Mouse (Mus musculus) neural tube, postnatal 0 days (tissue): Measurements from ENCODE around the gene Olfr612. TPM values are rescaled to one million over a fixed set of nuclear protein-coding genes. Genes with fewer than 3 reads are reported as not detected.

Experiments
- microRNA-seq: library from miRNA; unstranded; fragments of <30 nt; microRNA quantifications from one replicate; pipeline ENCODE4, GENCODE M21; 2016
- polyA plus RNA-seq: library from polyadenylated mRNA; unstranded; fragments of >200 nt; fragmentation: Nextera tagmentation; extraction: Ambion mirVana; gene quantifications from 2 replicates; pipeline ENCODE4 v1.2.1, GENCODE M21; 2015

The Olfr612 gene
- not detected in 2 replicates for polyA plus RNA-seq

DNA sequence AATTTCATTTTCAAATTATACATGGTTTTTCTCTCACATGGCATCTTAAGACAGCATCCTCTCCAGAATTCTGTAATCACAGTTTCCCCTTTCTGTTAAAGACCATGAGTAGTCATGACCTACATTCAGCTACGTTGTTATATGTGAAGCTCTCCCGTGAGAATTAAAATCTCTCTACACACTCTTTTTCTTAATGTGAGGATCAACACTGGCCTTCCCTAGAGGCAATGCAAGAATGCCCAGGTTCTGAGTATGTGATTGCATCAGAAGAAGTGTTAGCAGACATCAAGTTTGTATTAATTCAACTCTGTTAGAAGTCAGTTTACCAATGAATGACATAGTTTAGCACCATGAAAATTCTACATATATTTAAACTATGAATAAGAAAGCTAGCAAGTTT lies at the start of gene Olfr612:
Gene Olfr612, minus strand, starts transcription at position 101 of the 400 bp plus-strand sequence.

GRCm38 (mm10) chr7:103589803-103590202 lies 47.3 kb upstream of the Olfr612 start, which contains the start of gene Olfr618:
TSS of gene Olfr618 (plus strand) at chr7:103590103.

DNA sequence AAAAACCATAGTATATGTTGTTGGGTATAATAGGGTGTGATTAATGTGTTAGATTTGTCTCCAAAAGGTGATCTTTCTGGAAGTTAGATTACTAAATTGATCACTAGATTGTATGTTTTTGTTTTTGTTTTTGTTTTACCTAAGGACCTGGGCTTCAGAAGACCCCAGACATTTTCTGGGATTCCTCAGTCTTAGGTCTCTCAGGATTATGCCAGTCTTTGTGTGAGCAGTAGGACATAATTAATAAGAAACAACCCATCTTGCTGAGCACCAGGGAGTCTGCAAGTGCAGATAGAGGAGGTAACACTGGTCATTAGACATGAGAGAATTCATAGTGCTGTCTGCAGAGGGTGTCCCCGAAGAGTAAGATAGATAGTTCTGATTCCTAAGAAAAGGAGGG lies 30.2 kb upstream of the Olfr612 start, which contains the start of gene Olfr617:
Gene Olfr617, plus strand, starts transcription at position 301 of the 400 bp plus-strand sequence.

DNA sequence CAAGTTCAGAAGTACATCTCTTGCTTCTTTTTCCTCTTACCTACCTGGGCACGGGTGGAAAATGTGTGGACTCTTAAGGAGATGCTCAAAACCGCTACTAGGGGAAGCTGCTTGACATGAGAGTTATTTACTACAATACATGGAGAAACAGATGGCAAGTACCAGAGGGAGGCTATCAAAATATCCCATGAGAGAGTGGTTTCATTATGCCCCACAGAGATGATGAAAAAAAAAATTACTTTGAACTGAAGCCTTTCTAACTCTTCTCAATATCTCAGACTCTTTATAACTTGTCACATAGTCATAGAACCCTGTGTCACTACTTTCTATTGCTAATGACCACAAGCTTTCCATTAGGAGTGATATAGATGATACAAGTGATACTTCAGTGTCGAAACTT lies 26.5 kb upstream of the Olfr612 start, which contains the start of gene Olfr616:
Gene Olfr616, minus strand, starts transcription at position 101 of the 400 bp plus-strand sequence.

GRCm38 (mm10) chr7:103555779-103556178 lies 13.3 kb upstream of the Olfr612 start, which contains the start of gene Olfr615:
TSS of gene Olfr615 (plus strand) at chr7:103556079.

DNA sequence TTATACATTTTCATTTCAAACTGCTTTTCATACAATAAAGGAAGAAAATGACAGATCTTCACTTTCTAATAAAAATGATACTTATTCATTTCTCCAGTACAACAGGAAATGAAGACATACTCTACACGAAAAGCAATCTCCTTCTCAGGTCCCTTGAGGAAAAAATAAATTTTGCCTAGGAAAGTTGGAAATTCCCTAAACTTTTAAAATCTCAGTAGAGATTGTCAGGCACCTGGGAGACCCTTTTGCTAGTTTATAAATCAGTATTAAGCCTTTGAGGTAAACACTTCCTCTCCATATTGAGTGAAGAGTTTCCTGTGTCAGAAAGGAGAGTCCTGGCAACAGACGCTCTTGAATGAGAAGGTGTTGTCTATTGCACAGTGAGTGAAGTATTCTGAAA lies 5.3 kb upstream of the Olfr612 start, which contains the start of gene Olfr613:
Gene Olfr613, plus strand, starts transcription at position 301 of the 400 bp plus-strand sequence.

DNA sequence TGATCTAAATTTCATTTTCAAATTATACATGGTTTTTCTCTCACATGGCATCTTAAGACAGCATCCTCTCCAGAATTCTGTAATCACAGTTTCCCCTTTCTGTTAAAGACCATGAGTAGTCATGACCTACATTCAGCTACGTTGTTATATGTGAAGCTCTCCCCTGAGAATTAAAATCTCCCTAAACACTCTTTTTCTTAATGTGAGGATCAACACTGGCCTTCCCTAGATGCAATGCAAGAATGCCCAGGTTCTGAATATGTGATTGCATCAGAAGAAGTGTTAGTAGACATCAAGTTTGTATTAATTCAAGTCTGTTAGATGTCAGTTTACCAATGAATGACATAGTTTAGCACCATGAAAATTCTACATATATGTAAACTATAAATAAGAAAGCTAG lies 21.8 kb downstream of the Olfr612 start, which contains the start of gene Olfr611:
Gene Olfr611, minus strand, starts transcription at position 101 of the 400 bp plus-strand sequence.

GRCm38 (mm10) chr7:103512022-103512421 lies 30.5 kb downstream of the Olfr612 start, which contains the start of gene Olfr610:
TSS of gene Olfr610 (minus strand) at chr7:103512122.

GRCm38 (mm10) chr7:103497962-103498361 lies 44.6 kb downstream of the Olfr612 start, which contains the start of gene Olfr609:
TSS of gene Olfr609 (minus strand) at chr7:103498062.

Small RNA genes lying within 50 kb of the gene (microRNA-seq; reads per million reads assigned to microRNA genes)
- not detected for gene Gm26506

Other genes with a start within 250 kb of the Olfr612 start
- not detected in 2 replicates for gene Olfr596, start 237.1 kb downstream of the Olfr612 start, polyA plus RNA-seq
- not detected in 2 replicates for gene Olfr597, start 226.4 kb downstream of the Olfr612 start, polyA plus RNA-seq
- not detected in 2 replicates for gene Olfr598, start 219.1 kb downstream of the Olfr612 start, polyA plus RNA-seq
- not detected in 2 replicates for gene Olfr599, start 206.8 kb downstream of the Olfr612 start, polyA plus RNA-seq
- gene Olfr600, start 193.0 kb downstream of the Olfr612 start, polyA plus RNA-seq = not detected in 2 replicates
- not detected in 2 replicates for gene Olfr601, start 180.1 kb downstream of the Olfr612 start, polyA plus RNA-seq
- gene Olfr603, start 156.5 kb downstream of the Olfr612 start, polyA plus RNA-seq = not detected in 2 replicates
- not detected in 2 replicates for gene Usp17lc, start 127.6 kb downstream of the Olfr612 start, polyA plus RNA-seq
- not detected in 2 replicates for gene Olfr605, start 97.3 kb downstream of the Olfr612 start, polyA plus RNA-seq
- not detected in 2 replicates for gene Olfr606, start 93.7 kb downstream of the Olfr612 start, polyA plus RNA-seq
- not detected in 2 replicates for gene Olfr607, start 78.6 kb downstream of the Olfr612 start, polyA plus RNA-seq
- gene Olfr608, start 72.8 kb downstream of the Olfr612 start, polyA plus RNA-seq = not detected in 2 replicates
- not detected in 2 replicates for gene Olfr609, start 44.7 kb downstream of the Olfr612 start, polyA plus RNA-seq
- gene Olfr610, start 30.6 kb downstream of the Olfr612 start, polyA plus RNA-seq = not detected in 2 replicates
- not detected in 2 replicates for gene Olfr611, start 21.9 kb downstream of the Olfr612 start, polyA plus RNA-seq
- gene Olfr613, start 5.4 kb upstream of the Olfr612 start, polyA plus RNA-seq = not detected in 2 replicates
- not detected in 2 replicates for gene Olfr615, start 13.4 kb upstream of the Olfr612 start, polyA plus RNA-seq
- gene Olfr616, start 26.4 kb upstream of the Olfr612 start, polyA plus RNA-seq = not detected in 2 replicates
- not detected in 2 replicates for gene Olfr617, start 30.3 kb upstream of the Olfr612 start, polyA plus RNA-seq
- gene Olfr618, start 47.4 kb upstream of the Olfr612 start, polyA plus RNA-seq = not detected in 2 replicates
- not detected in 2 replicates for gene Olfr619, start 57.9 kb upstream of the Olfr612 start, polyA plus RNA-seq
- gene Olfr620, start 69.8 kb upstream of the Olfr612 start, polyA plus RNA-seq = not detected in 2 replicates
- gene Olfr622, start 100.0 kb upstream of the Olfr612 start, polyA plus RNA-seq = not detected in 2 replicates
- not detected in 2 replicates for gene Olfr623, start 121.0 kb upstream of the Olfr612 start, polyA plus RNA-seq
- 0.04 TPM in 2 replicates for gene Olfr624, start 128.5 kb upstream of the Olfr612 start, polyA plus RNA-seq
- gene Olfr625-ps1, start 140.0 kb upstream of the Olfr612 start, polyA plus RNA-seq = not detected in 2 replicates
- not detected in 2 replicates for gene Olfr243, start 172.0 kb upstream of the Olfr612 start, polyA plus RNA-seq
- gene Olfr628, start 187.7 kb upstream of the Olfr612 start, polyA plus RNA-seq = not detected in 2 replicates
- gene Olfr629, start 202.2 kb upstream of the Olfr612 start, polyA plus RNA-seq = not detected in 2 replicates
- not detected in 2 replicates for gene Olfr630, start 214.6 kb upstream of the Olfr612 start, polyA plus RNA-seq
- not detected in 2 replicates for gene Olfr69, start 228.9 kb upstream of the Olfr612 start, polyA plus RNA-seq
- gene Olfr68, start 237.0 kb upstream of the Olfr612 start, polyA plus RNA-seq = not detected in 2 replicates
- gene Olfr67, start 249.1 kb upstream of the Olfr612 start, polyA plus RNA-seq = not detected in 2 replicates